Comparison of ENCODE assay signal across 8 mouse cellular contexts in genomic region chr14:33213823-33214766, GRCm38 (mm10). TPM values are rescaled to one million over a fixed set of nuclear protein-coding genes. Genes with fewer than 3 reads are reported as not detected.
DNase-seq lines count a peak whose midpoint lies in the region; ATAC-seq and TF ChIP-seq lines count a peak whose summit lies in the region.

TSS of gene Arhgap22 (plus strand) at chr14:33214026.

- WGBS in cerebellum, adult 2 months: 20% methylated on average over 28 of the region's 28 CpGs
- WGBS in lung, embryonic 14.5 days: 12% methylated on average over 28 of the region's 28 CpGs

- no peaks in the 10 kb centered on the region for H3K36me3 ChIP-seq in ES-E14 (ENCODE audit: control insufficient read depth, insufficient read depth, low read length, poor library complexity, severe bottlenecking)
- H3K36me3 ChIP-seq in lung, embryonic 14.5 days (ENCODE audit: insufficient read depth): no peaks in the 10 kb centered on the region

- peak within 1 kb of the TSS; percentile 40; the same call in 1 of the 2 replicates for H3K4me2 ChIP-seq in lung, embryonic 14.5 days

- in situ Hi-C loops in ES-E14 (cut with MboI; ENCODE audit: low sequenced_read_pairs in 2 of 2, unreplicated experiment in 2 of 2): no loop called here

- TF ChIP-seq POLR2A in cerebellum, adult 2 months (IDR thresholded peaks at IDR 0.05; ENCODE audit: borderline replicate concordance, insufficient read depth, low read length): no peak

- TF ChIP-seq CTCF in cerebellum, adult 2 months (IDR thresholded peaks at IDR 0.05; ENCODE audit: borderline replicate concordance, insufficient read depth, low read depth, low read length): peak; percentile 95
- TF ChIP-seq CTCF in lung, embryonic 14.5 days (IDR thresholded peaks at IDR 0.05; ENCODE audit: low read depth): peak; percentile 99

- H3K4me1 ChIP-seq in ES-E14 (ENCODE audit: control insufficient read depth in 2 of 2, insufficient read depth in 2 of 2, low read length in 2 of 2, poor library complexity in 1 of 2): peaks cover 1 to 7% of the 10 kb centered on the region in 2 experiments; a peak in 1 of 4 replicates
- H3K4me1 ChIP-seq in cerebellum, adult 2 months (ENCODE audit: control insufficient read depth, insufficient read depth, low read length): no peaks in the 10 kb centered on the region
- H3K4me1 ChIP-seq in lung, embryonic 14.5 days (ENCODE audit: insufficient read depth): peaks cover 4% of the 10 kb centered on the region; the same call in 1 of the 2 replicates

- no peaks in the 10 kb centered on the region for H3K27me3 ChIP-seq in cerebellum, adult 2 months (ENCODE audit: control insufficient read depth, insufficient read depth, low read length)
- H3K27me3 ChIP-seq in lung, embryonic 14.5 days (ENCODE audit: insufficient read depth, low read length): no peaks in the 10 kb centered on the region

- peak; percentile 78 to 82 for ATAC-seq in hematopoietic stem cell, adult 5-6 weeks (replicated peaks in 1 of 2; ENCODE audit: insufficient read depth in 1 of 2, low FRiP score in 2 of 2, low TSS enrichment in 1 of 2, low read depth in 1 of 2, poor library complexity in 2 of 2, severe bottlenecking in 2 of 2)
- peak; percentile 85 for ATAC-seq in lung, embryonic 14.5 days (ENCODE audit: insufficient read depth)
- ATAC-seq in neutrophil, adult 5-6 weeks (ENCODE audit: extremely low read depth, insufficient number of reproducible peaks, low FRiP score, poor library complexity, severe bottlenecking): peak; percentile 75

- peak within 1 kb of the TSS; percentile 20 to 54; a peak in 3 of 4 replicates for H3K4me3 ChIP-seq in ES-E14 (ENCODE audit: insufficient read depth in 1 of 2, low read depth in 1 of 2, low read length in 2 of 2, poor library complexity in 1 of 2, severe bottlenecking in 1 of 2)
- no peak within 1 kb of the TSS for H3K4me3 ChIP-seq in cerebellum, adult 2 months (replicated peaks; ENCODE audit: insufficient read depth, low read depth, low read length)
- no peak within 1 kb of the TSS for H3K4me3 ChIP-seq in lung, embryonic 14.5 days (ENCODE audit: low read depth, low read length)

- peak within 1 kb of the TSS; percentile 34; the same call in 1 of the 2 replicates for H3K27ac ChIP-seq in ES-E14 (ENCODE audit: insufficient read depth, low read depth, low read length, poor library complexity, severe bottlenecking)
- H3K27ac ChIP-seq in cerebellum, adult 2 months (ENCODE audit: insufficient read depth, low read length): no peak within 1 kb of the TSS
- no peak within 1 kb of the TSS for H3K27ac ChIP-seq in lung, embryonic 14.5 days (ENCODE audit: low read depth)

- H3K9ac ChIP-seq in ES-E14 (ENCODE audit: insufficient read depth, low read depth, low read length, poor library complexity, severe bottlenecking): peak within 1 kb of the TSS; percentile 53; the same call in 1 of the 2 replicates
- no peak within 1 kb of the TSS for H3K9ac ChIP-seq in lung, embryonic 14.5 days

- DNase-seq in ES-E14 (ENCODE audit: low read depth, low spot score): peak; percentile 76
- peak; percentile 71 to 81 for DNase-seq in cerebellum, adult 2 months
- peak; percentile 84 for DNase-seq in forelimb bud, embryonic 11.5 days (ENCODE audit: low read depth, low spot score)
- DNase-seq in layer of hippocampus, adult 8-10 months (ENCODE audit: low spot score in 2 of 2): peak; percentile 67 to 86
- peak; percentile 94 for DNase-seq in lung, embryonic 14.5 days
- peak; percentile 79 for DNase-seq in testis, postnatal 14 days (ENCODE audit: low spot score)

- no peaks in the 10 kb centered on the region for H3K9me3 ChIP-seq in ES-E14 (ENCODE audit: control insufficient read depth, insufficient read depth, low read depth, low read length)
- H3K9me3 ChIP-seq in lung, embryonic 14.5 days (ENCODE audit: low read depth, low read length): no peaks in the 10 kb centered on the region

TF ChIP-seq in ES-E14, 5 proteins besides CTCF, POLR2A, EP300 and RAD21:
- TF ChIP-seq ZC3H11A (IDR thresholded peaks at IDR 0.05; ENCODE audit: borderline replicate concordance, low read depth, low read length) (peak; percentile 92), MAFK (IDR thresholded peaks at IDR 0.05; ENCODE audit: insufficient read depth, low read depth, low read length) (peak; percentile 83), CHD2 (IDR thresholded peaks at IDR 0.05; ENCODE audit: low read depth, low read length) (no peak)

RNA-seq across cellular contexts. Expression of gene Arhgap22, which starts in this region (rescaled TPM):
- 5.7 and 11.4 TPM in 2 replicates for total RNA-seq in ES-E14 (2012; rRNA removed)
- 6.6 and 8.4 TPM in 2 replicates for polyA plus RNA-seq in cerebellum, adult 2 months (2012; rRNA removed)
- 0.50 TPM in 1 of 2 replicates, not detected in the other for total RNA-seq in hematopoietic stem cell, adult 5-6 weeks (2017)
- total RNA-seq in layer of hippocampus, adult 8-10 months (2022): 10 to 100 TPM in 3 of 4 experiments, 1 to 10 TPM in 1; 9.9 to 16.9 (median 12.6) TPM
- 6.7 and 8.4 TPM in 2 replicates for polyA plus RNA-seq in lung, embryonic 14.5 days (2014; fragmentation: Nextera tagmentation; extraction: Ambion mirVana)
- total RNA-seq in neutrophil, adult 5-6 weeks (2017): 0.35 TPM in 1 of 2 replicates, not detected in the other

Comparison
In these comparisons a context has a peak if more than half of its experiments do, and no peak if none do; other contexts are left out.
1. Peak in ATAC-seq in hematopoietic stem cell, adult 5-6 weeks; RNA of the gene not detected or under 1 TPM.
2. Peak in ATAC-seq in neutrophil, adult 5-6 weeks; RNA of the gene not detected or under 1 TPM.
3. H3K4me3 ChIP-seq: peak in ES-E14 (2 of 2); none in cerebellum, adult 2 months (single experiment) and lung, embryonic 14.5 days (single experiment).
4. Peak in every context shown above with its lines, with median percentiles within 50 percentile points of each other: DNase-seq and ATAC-seq.